Mouse (Mus musculus) embryonic facial prominence, embryonic 15.5 days (tissue): Measurements from ENCODE around the gene Sort1. TPM values are rescaled to one million over a fixed set of nuclear protein-coding genes. Genes with fewer than 3 reads are reported as not detected.

ENCODE experiments used
- ATAC-seq: fragments of 200-750 bp; cut with Nextera tagmentation; 2 replicates; pipeline ENCODE4 v1.8.0; 2017; ENCODE audit warnings: low read depth, moderate TSS enrichment; ENCODE audit not compliant: insufficient number of reproducible peaks, low FRiP score, low TSS enrichment
- H3K27ac ChIP-seq: fragments of 300-500 bp; sonication (generic); replicated peaks from 2 replicates; pipeline ENCODE4 v1.5.1; 2015; ENCODE audit warnings: mild to moderate bottlenecking, inconsistent platforms
- H3K27me3 ChIP-seq: fragments of 300-500 bp; sonication (generic); 2 replicates; pipeline ENCODE4 v1.6.1; 2015; ENCODE audit warnings: inconsistent platforms
- H3K36me3 ChIP-seq: fragments of 300-500 bp; sonication (generic); 2 replicates; pipeline ENCODE4 v1.6.1; 2015; ENCODE audit warnings: mild to moderate bottlenecking, inconsistent platforms
- H3K4me1 ChIP-seq: fragments of 300-500 bp; sonication (generic); 2 replicates; pipeline ENCODE4 v1.6.1; 2015; ENCODE audit warnings: inconsistent platforms
- H3K4me2 ChIP-seq: fragments of 300-500 bp; sonication (generic); replicated peaks from 2 replicates; pipeline ENCODE4 v1.6.1; 2015; ENCODE audit warnings: mild to moderate bottlenecking, inconsistent platforms
- H3K4me3 ChIP-seq: fragments of 300-500 bp; sonication (generic); replicated peaks from 2 replicates; pipeline ENCODE4 v1.5.1; 2015; ENCODE audit warnings: mild to moderate bottlenecking, inconsistent platforms
- H3K9ac ChIP-seq: fragments of 300-500 bp; sonication (generic); 2 replicates; pipeline ENCODE4 v1.6.1; 2015; ENCODE audit warnings: inconsistent platforms
- H3K9me3 ChIP-seq: fragments of 300-500 bp; sonication (generic); replicated peaks from 2 replicates; pipeline ENCODE4 v1.6.1; 2016; ENCODE audit warnings: inconsistent platforms
- WGBS: fragments of 180-500 bp; shearing (Covaris S2); methylation state at CpG from one replicate; pipeline ENCODE4 v1.1.7; 2015; 5-methylcytosine and 5-hydroxymethylcytosine counted together
- polyA plus RNA-seq: library from polyadenylated mRNA; unstranded; fragments of >200 nt; fragmentation: Nextera tagmentation; extraction: Ambion mirVana; gene quantifications from 2 replicates; pipeline ENCODE4 v1.2.1, GENCODE M21; 2015

Sort1 gene
- polyA plus RNA-seq, 1 experiment from 2014 or later, result 13.9 TPM

GRCm38 (mm10) chr3:108283241-108283561 lies 681 bp upstream of the Sort1 start:
- peaks cover 40% of the 10 kb centered on the region for H3K4me1 ChIP-seq
- peaks cover 14% of the 10 kb centered on the region for H3K36me3 ChIP-seq
- no peaks in the 10 kb centered on the region for H3K27me3 ChIP-seq
- peak overlapping the region; percentile 85 for H3K4me3 ChIP-seq
- WGBS, result 9% methylated on average over 6 of the region's 6 CpGs
- ATAC-seq, result no peak
- no peaks in the 10 kb centered on the region for H3K9me3 ChIP-seq
- H3K9ac ChIP-seq, result peak overlapping the region; percentile 73; the same call in 1 of the 2 replicates
- peak overlapping the region; percentile 99 for H3K4me2 ChIP-seq
- peak overlapping the region; percentile 93 for H3K27ac ChIP-seq

DNA sequence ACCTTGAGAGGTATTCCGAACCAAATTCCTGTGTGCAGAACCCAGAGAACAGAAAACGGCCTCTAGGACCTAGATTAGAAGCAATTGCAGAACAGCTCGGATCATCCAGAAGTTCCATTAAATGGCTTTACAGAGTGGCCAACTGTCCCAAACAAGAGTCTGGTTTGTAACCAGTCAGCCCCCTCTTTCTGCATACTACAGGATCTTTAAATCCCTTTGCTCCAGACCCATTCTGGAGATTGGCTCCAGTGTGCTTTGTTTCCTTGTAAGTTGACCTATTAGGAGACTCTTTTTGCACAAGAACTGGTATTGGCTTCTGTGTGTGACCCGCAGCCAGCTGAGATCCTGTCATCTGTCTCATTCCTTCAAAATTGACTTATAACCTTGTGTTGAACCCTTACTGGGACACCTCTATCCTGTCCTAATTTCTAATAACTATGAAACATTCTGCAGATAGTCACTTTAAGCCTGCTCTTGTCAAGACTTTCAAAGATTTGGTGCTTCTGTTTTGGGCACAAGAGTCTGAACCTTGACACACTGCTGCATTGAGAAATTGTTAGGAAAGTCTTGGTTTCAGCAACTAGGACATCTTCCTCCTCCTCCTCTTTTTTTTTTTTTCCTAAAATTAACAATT lies 1.3 kb downstream of the Sort1 start:
- Histone ChIP-seq H3K4me3 (peak overlapping the region; percentile 85), H3K36me3 (peaks cover under 1% of the 10 kb centered on the region; the same call in 1 of the 2 replicates), H3K27ac (no peak overlapping the region), H3K27me3 (no peaks in the 10 kb centered on the region), H3K4me1 (peaks cover 51% of the 10 kb centered on the region), H3K9ac (no peak overlapping the region), H3K9me3 (no peaks in the 10 kb centered on the region), H3K4me2 (peak overlapping the region; percentile 99)
- ATAC-seq, result no peak
- WGBS, result 52% methylated on average over 4 of the region's 4 CpGs

- no peaks in the 10 kb centered on the region for H3K36me3 ChIP-seq
- ATAC-seq, result no peak
- no peaks in the 10 kb centered on the region for H3K27me3 ChIP-seq
- 59% methylated on average over 14 of the region's 14 CpGs for WGBS
- peaks cover 51% of the 10 kb centered on the region for H3K4me1 ChIP-seq
- H3K9me3 ChIP-seq, result no peaks in the 10 kb centered on the region
- no peak overlapping the region for H3K4me2 ChIP-seq
- no peak overlapping the region for H3K9ac ChIP-seq
- no peak overlapping the region for H3K4me3 ChIP-seq
- no peak overlapping the region for H3K27ac ChIP-seq
Observed at GRCm38 (mm10) chr3:108286671-108287439, 3.0 kb downstream of the Sort1 start.

- Histone ChIP-seq H3K4me3 (no peak overlapping the region), H3K4me2 (0 out of 2 replicates have a peak overlapping the region, but pooled peaks have one; percentile 4), H3K27me3 (no peaks in the 10 kb centered on the region), H3K9ac (no peak overlapping the region), H3K9me3 (no peaks in the 10 kb centered on the region), H3K27ac (peak overlapping the region; percentile 23), H3K36me3 (no peaks in the 10 kb centered on the region), H3K4me1 (peaks cover 43% of the 10 kb centered on the region)
- 30% methylated on average over 17 of the region's 17 CpGs for WGBS
- no peak for ATAC-seq
Observed at GRCm38 (mm10) chr3:108287811-108288805, 4.2 kb downstream of the Sort1 start.

DNA sequence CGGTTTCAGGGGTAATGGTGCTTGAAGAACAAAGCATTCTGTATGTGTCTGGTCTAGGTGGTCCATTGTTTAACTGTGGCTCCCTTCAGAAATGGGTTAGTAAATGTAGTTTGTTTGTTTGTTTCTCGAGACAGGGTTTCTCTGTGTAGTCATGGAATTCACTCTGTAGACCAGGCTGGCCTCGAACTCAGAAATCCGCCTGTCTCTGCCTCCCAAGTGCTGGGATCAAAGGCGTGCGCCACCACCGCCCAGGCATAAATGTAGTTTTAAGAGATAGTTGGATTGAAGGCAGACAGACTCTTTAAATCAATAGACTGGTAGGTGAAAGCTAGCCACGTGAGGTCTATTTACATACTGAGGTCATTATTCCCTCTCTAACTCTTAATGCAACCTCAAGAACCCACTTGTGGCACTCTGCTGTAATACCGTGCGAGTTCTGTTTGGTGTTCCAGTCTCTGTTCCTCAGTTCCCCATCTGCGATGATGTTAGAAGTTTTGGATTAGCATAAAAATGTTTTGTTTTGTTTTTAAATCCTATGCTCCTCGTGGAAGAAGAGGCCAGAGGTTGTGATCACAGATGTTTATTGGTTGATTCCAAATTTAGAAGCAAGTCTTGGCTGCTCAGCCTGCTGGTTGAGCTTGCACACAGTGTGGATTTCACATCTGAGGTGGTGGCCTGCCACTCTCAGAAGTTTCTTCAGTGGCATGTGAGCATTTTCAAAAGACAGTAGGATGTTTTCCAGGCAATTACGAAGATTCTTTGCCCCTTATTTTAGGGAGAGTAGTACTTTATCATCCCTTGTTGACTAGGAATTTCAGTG lies 5.6 kb downstream of the Sort1 start:
- H3K36me3 ChIP-seq, result no peaks in the 10 kb centered on the region
- no peaks in the 10 kb centered on the region for H3K27me3 ChIP-seq
- no peak overlapping the region for H3K4me2 ChIP-seq
- H3K27ac ChIP-seq, result no peak overlapping the region
- WGBS, result 76% methylated on average over 13 of the region's 13 CpGs
- no peaks in the 10 kb centered on the region for H3K9me3 ChIP-seq
- H3K9ac ChIP-seq, result no peak overlapping the region
- no peak overlapping the region for H3K4me3 ChIP-seq
- no peak for ATAC-seq
- H3K4me1 ChIP-seq, result peaks cover 44% of the 10 kb centered on the region

DNA sequence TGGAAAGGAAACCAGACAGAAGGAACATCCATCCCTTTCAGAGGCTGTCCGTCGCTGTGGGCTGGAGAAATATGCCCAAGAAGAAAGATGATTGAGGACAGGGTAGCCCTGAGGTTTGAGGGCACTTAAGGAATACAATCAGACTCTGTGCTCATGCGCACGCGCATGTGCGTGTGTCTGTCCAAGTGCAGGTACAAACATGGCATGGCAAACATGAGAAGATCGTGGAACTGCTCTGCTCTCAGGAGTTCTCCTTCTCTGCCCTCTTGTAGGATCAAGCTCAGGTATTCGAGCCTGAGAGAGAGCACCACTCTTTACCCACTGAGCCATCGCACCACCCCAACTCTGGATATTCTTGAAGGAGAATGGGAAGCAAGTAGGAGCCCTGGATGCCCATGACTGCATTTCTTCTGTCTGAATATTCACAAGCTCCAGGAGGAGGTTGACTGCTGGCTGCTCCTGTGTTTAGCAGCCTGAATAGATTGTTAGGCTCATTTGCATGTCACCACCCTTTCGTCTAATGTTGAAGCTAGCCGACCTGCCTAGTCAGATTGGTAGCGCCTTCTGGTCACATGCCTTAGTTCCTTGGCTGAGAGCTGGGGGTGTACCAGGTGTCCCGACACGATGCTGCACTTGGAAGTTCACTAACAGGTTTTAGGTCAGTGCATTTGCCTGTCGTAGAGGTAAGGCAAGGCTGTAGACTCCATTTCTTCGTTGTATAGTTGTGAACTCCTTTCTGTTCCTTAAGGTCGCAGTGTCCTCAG lies 7.3 kb downstream of the Sort1 start:
- no peaks in the 10 kb centered on the region for H3K36me3 ChIP-seq
- H3K4me2 ChIP-seq, result no peak overlapping the region
- H3K27ac ChIP-seq, result no peak overlapping the region
- H3K4me3 ChIP-seq, result no peak overlapping the region
- no peaks in the 10 kb centered on the region for H3K9me3 ChIP-seq
- ATAC-seq, result no peak
- peaks cover 49% of the 10 kb centered on the region for H3K4me1 ChIP-seq
- no peak overlapping the region for H3K9ac ChIP-seq
- H3K27me3 ChIP-seq, result no peaks in the 10 kb centered on the region
- 72% methylated on average over 17 of the region's 17 CpGs for WGBS

- H3K27ac ChIP-seq, result no peak overlapping the region
- no peak for ATAC-seq
- no peak overlapping the region for H3K4me2 ChIP-seq
Observed at GRCm38 (mm10) chr3:108294398-108294797, 10.5 kb downstream of the Sort1 start.

DNA sequence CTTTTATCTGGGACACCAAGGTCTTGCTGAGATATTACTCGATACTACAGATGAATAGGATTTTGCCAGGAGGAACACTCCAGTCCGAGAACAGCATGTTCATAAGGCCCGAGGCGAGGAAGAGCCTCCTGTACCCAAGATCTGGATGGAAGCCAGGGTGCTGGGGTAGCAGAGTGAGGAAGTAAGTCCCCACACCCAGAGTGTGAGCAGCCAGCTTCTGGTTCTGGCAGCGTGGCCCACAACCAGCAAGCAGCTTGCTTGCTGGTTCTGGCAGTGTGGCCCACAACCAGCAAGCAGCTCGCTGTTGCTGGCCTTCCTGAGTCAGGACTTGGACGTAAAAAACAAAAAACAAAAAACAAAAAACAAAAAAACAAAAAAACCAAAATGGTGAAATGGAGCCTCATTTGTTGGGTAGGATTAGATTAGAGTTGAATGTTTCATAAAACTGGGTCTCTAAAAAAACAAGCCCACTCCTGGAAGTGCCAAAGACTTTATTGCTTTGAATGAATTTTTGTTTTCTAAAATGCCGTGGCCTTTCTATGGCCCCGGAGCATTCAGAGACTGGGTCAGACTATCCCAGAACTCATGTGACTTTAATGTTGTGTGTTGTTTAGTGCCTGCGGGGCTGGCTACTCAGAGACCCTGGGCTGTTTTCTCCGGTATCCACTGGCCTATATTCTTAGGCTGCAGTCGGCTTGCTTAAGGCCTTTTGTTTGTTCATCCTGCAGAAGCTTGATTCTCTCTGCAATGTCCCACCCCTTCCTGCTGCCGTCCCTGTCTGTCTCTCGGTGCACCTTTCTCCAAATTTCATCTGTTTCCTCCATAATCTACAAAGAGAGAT lies 11.7 kb downstream of the Sort1 start:
- Histone ChIP-seq H3K9me3 (no peaks in the 10 kb centered on the region), H3K4me2 (peak overlapping the region; percentile 34; the same call in 1 of the 2 replicates), H3K27ac (peak overlapping the region; percentile 67), H3K27me3 (no peaks in the 10 kb centered on the region), H3K4me1 (peaks cover 28% of the 10 kb centered on the region), H3K36me3 (no peaks in the 10 kb centered on the region), H3K9ac (no peak overlapping the region), H3K4me3 (no peak overlapping the region)
- ATAC-seq, result no peak
- 38% methylated on average over 14 of the region's 14 CpGs for WGBS

More at GRCm38 (mm10) chr3:108294398-108294797, 10.5 kb downstream of the Sort1 start:
- Histone ChIP-seq H3K36me3 (no peaks in the 10 kb centered on the region), H3K9me3 (no peaks in the 10 kb centered on the region), H3K27me3 (no peaks in the 10 kb centered on the region), H3K9ac (no peak overlapping the region), H3K4me3 (no peak overlapping the region), H3K4me1 (peaks cover 28% of the 10 kb centered on the region)
- 49% methylated on average over 2 of the region's 2 CpGs for WGBS

DNA sequence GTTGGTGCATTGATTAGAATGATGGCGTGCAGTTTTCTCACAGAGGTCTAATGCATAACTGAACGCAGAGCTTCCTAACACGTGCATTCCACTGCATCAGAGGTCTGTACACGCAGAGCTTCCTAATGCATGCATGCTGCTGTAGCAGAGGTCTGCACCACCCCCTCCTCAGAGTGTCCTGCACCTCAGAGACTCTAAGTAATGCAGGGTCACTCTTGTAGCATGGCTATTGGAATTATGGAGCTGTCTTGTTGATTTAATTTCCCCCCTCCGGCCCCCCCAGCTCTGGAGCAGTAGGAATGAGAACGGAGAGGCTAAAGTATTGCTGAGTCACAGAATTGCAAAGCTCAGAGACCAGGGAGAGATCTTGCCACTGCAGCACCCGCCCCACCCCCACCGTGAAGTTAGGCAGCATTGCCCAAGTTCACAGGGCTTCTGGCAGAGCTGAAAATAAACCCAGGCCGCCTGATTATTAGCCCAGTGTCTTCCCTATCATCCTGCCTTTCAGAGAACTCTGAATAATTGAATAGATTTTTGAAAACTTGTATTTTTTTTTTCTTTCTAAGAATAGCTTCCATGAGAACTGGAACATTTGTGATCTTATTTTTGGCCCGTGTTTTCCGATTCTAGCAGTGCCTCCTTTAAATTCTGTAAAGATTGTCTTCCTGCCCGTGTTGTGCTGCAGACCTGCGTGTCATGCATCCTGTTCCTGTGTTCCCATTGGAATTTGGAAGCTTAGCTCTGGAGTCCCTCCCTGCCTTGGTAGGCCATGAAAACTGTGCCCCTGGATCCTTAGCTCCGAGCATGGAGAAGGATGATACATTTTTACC lies 12.6 kb downstream of the Sort1 start:
- no peaks in the 10 kb centered on the region for H3K9me3 ChIP-seq
- H3K4me3 ChIP-seq, result no peak overlapping the region
- H3K36me3 ChIP-seq, result no peaks in the 10 kb centered on the region
- H3K27me3 ChIP-seq, result no peaks in the 10 kb centered on the region
- H3K27ac ChIP-seq, result peak overlapping the region; percentile 67
- 9% methylated on average over 14 of the region's 14 CpGs for WGBS
- H3K4me1 ChIP-seq, result peaks cover 28% of the 10 kb centered on the region
- no peak for ATAC-seq
- H3K4me2 ChIP-seq, result peak overlapping the region; percentile 34; the same call in 1 of the 2 replicates
- H3K9ac ChIP-seq, result no peak overlapping the region
